Mouse (Mus musculus) gastrocnemius, postnatal 25 days (tissue): ENCODE data around the gene Rabgap1l. TPM values are rescaled to one million over a fixed set of nuclear protein-coding genes. Genes with fewer than 3 reads are reported as not detected.
A peak's percentile ranks its signal among the peaks of the same experiment; 100 is the strongest.

Experiments
- DNase-seq: peaks from one replicate; pipeline ENCODE4 v3.0.0; 2022
- long read RNA-seq, 2 experiments: library from polyadenylated mRNA; stranded (forward); transcript quantifications; one replicate each; pipeline ENCODE4 v2.0.0; 2021
- total RNA-seq, 2 experiments: library from RNA; stranded (reverse); gene quantifications; 1 replicate in 1 of 2; 2 replicates in 1 of 2; pipeline ENCODE4 v1.2.3; 2021

The Rabgap1l gene
- 10 to 100 TPM in 1 of 2 experiments, 1 to 10 TPM in 1; 9.4 to 11.8 TPM for total RNA-seq
- long read RNA-seq, experiment 1, result 0 reads
- long read RNA-seq, experiment 2, partial matches to known transcripts, result 1 of 5 reads
- long read RNA-seq, experiment 2, other reads (novel, unspliced or antisense), result 2 of 5 reads

- DNase-seq, result peak; percentile 90
Measured at GRCm38 (mm10) chr1:160792686-160793355, at the start of gene Rabgap1l. Gene Rabgap1l, minus strand, starts transcription at chr1:160793211.

GRCm38 (mm10) chr1:160842567-160842966, 49.6 kb upstream of the Rabgap1l start:
- no peak for DNase-seq

- no peak for DNase-seq
Measured at GRCm38 (mm10) chr1:160840618-160841017, 47.6 kb upstream of the Rabgap1l start.

GRCm38 (mm10) chr1:160839095-160839494, 46.1 kb upstream of the Rabgap1l start:
- no peak for DNase-seq

- DNase-seq, result no peak
Measured at GRCm38 (mm10) chr1:160834446-160834845, 41.4 kb upstream of the Rabgap1l start.

- DNase-seq, result no peak
Measured at GRCm38 (mm10) chr1:160832267-160833021, 39.4 kb upstream of the Rabgap1l start.

- DNase-seq, result no peak
Measured at GRCm38 (mm10) chr1:160830608-160831498, 37.8 kb upstream of the Rabgap1l start.

- DNase-seq, result no peak
Measured at GRCm38 (mm10) chr1:160825441-160825856, 32.4 kb upstream of the Rabgap1l start.

GRCm38 (mm10) chr1:160823638-160824037, 30.6 kb upstream of the Rabgap1l start:
- DNase-seq, result no peak

GRCm38 (mm10) chr1:160814198-160814597, 21.2 kb upstream of the Rabgap1l start:
- no peak for DNase-seq

- DNase-seq, result no peak
Measured at GRCm38 (mm10) chr1:160812428-160812827, 19.4 kb upstream of the Rabgap1l start.

- no peak for DNase-seq
Measured at GRCm38 (mm10) chr1:160811930-160812329, 18.9 kb upstream of the Rabgap1l start.

- no peak for DNase-seq
Measured at GRCm38 (mm10) chr1:160805268-160805667, 12.3 kb upstream of the Rabgap1l start.

- no peak for DNase-seq
Measured at GRCm38 (mm10) chr1:160799972-160800371, 7.0 kb upstream of the Rabgap1l start.

GRCm38 (mm10) chr1:160795016-160795415, 2.0 kb upstream of the Rabgap1l start:
- no peak for DNase-seq

GRCm38 (mm10) chr1:160793791-160794757, 1.1 kb upstream of the Rabgap1l start:
- DNase-seq, result no peak

- peak; percentile 31 for DNase-seq
Measured at GRCm38 (mm10) chr1:160792156-160792685, 790 bp downstream of the Rabgap1l start.

- peak; percentile 42 for DNase-seq
Measured at GRCm38 (mm10) chr1:160791381-160792155, 1.4 kb downstream of the Rabgap1l start.

- no peak for DNase-seq
Measured at GRCm38 (mm10) chr1:160790630-160791029, 2.4 kb downstream of the Rabgap1l start.

- DNase-seq, result no peak
Measured at GRCm38 (mm10) chr1:160789876-160790275, 3.1 kb downstream of the Rabgap1l start.
